In genomic region chrX:73343802-73344201, GRCm38 (mm10) we compare ENCODE assay signal across 9 mouse cellular contexts. TPM values are rescaled to one million over a fixed set of nuclear protein-coding genes. Genes with fewer than 3 reads are reported as not detected.
DNase-seq lines count a peak whose midpoint lies in the region; ATAC-seq lines count a peak whose summit lies in the region.
"Had no signal": no experiment of that assay in that cellular context is flagged by ENCODE, and none has a peak within 500 bp of the region (broad histone marks: within the 10 kb centered on the region; RNA-seq: fewer than 3 reads in every experiment).

No protein-coding gene starts in this region.

- 47% methylated on average over 1 of the region's 1 CpGs for WGBS in lung, embryonic 15.5 days
- WGBS in forebrain, embryonic 11.5 days = 93% methylated on average over 1 of the region's 1 CpGs
- WGBS in liver, embryonic 12.5 days (ENCODE audit: insufficient replicate concordance) = 19% methylated on average over 1 of the region's 1 CpGs
- WGBS in stomach, embryonic 15.5 days = 63% methylated on average over 1 of the region's 1 CpGs

- H3K4me2 ChIP-seq in lung, embryonic 15.5 days = peak overlapping the region; percentile 58
- H3K4me2 ChIP-seq in forebrain, embryonic 11.5 days (ENCODE audit: low read depth, low read length, severe bottlenecking) = peak overlapping the region; percentile 5; the same call in 1 of the 2 replicates
- H3K4me2 ChIP-seq in liver, embryonic 12.5 days = peak overlapping the region; percentile 74
- H3K4me2 ChIP-seq in stomach, embryonic 15.5 days = peak overlapping the region; percentile 51

- 0 out of 2 replicates have a peak, but pooled peaks cover 4% of the 10 kb centered on the region for H3K4me1 ChIP-seq in lung, embryonic 15.5 days
- no peaks in the 10 kb centered on the region; the same call in 1 of the 2 replicates for H3K4me1 ChIP-seq in forebrain, embryonic 11.5 days (replicated peaks; ENCODE audit: control insufficient read depth, insufficient read depth, low read length)
- H3K4me1 ChIP-seq in liver, embryonic 12.5 days = peaks cover 25% of the 10 kb centered on the region; the same call in 1 of the 2 replicates
- H3K4me1 ChIP-seq in stomach, embryonic 15.5 days = no peaks in the 10 kb centered on the region

- no peak for DNase-seq in lung, postnatal 10 days
- no peak for DNase-seq in forebrain, embryonic 11.5 days (ENCODE audit: low spot score)
- no peak for DNase-seq in adrenal gland, postnatal 25 days
- no peak for DNase-seq in ovary, postnatal 36 days (ENCODE audit: low spot score)

- no peaks in the 10 kb centered on the region for H3K9me3 ChIP-seq in lung, embryonic 15.5 days
- no peaks in the 10 kb centered on the region for H3K9me3 ChIP-seq in forebrain, embryonic 11.5 days (ENCODE audit: control insufficient read depth, low read length)
- H3K9me3 ChIP-seq in liver, embryonic 12.5 days (replicated peaks) = no peaks in the 10 kb centered on the region
- no peaks in the 10 kb centered on the region for H3K9me3 ChIP-seq in stomach, embryonic 15.5 days

- no peak overlapping the region for H3K9ac ChIP-seq in lung, embryonic 15.5 days
- no peak overlapping the region for H3K9ac ChIP-seq in forebrain, embryonic 11.5 days (ENCODE audit: low read length)
- no peak overlapping the region for H3K9ac ChIP-seq in liver, embryonic 12.5 days
- no peak overlapping the region for H3K9ac ChIP-seq in stomach, embryonic 15.5 days

- H3K27ac ChIP-seq in lung, embryonic 15.5 days = no peak overlapping the region
- no peak overlapping the region for H3K27ac ChIP-seq in forebrain, embryonic 11.5 days (ENCODE audit: low read depth, low read length)
- H3K27ac ChIP-seq in liver, embryonic 12.5 days = no peak overlapping the region
- no peak overlapping the region for H3K27ac ChIP-seq in stomach, embryonic 15.5 days

- H3K27me3 ChIP-seq in lung, embryonic 15.5 days = no peaks in the 10 kb centered on the region
- no peaks in the 10 kb centered on the region for H3K27me3 ChIP-seq in forebrain, embryonic 11.5 days (ENCODE audit: control insufficient read depth, insufficient read depth, low read length)
- peaks cover 9% of the 10 kb centered on the region for H3K27me3 ChIP-seq in liver, embryonic 12.5 days (replicated peaks)
- H3K27me3 ChIP-seq in stomach, embryonic 15.5 days (replicated peaks) = no peaks in the 10 kb centered on the region

- no peaks in the 10 kb centered on the region for H3K36me3 ChIP-seq in lung, embryonic 15.5 days
- H3K36me3 ChIP-seq in forebrain, embryonic 11.5 days (ENCODE audit: control insufficient read depth, insufficient read depth, low read length) = no peaks in the 10 kb centered on the region
- peaks cover 4% of the 10 kb centered on the region; the same call in 1 of the 2 replicates for H3K36me3 ChIP-seq in liver, embryonic 12.5 days
- H3K36me3 ChIP-seq in stomach, embryonic 15.5 days = no peaks in the 10 kb centered on the region

- peak overlapping the region; percentile 66 for H3K4me3 ChIP-seq in lung, embryonic 15.5 days
- peak overlapping the region; percentile 41; the same call in 1 of the 2 replicates for H3K4me3 ChIP-seq in forebrain, embryonic 11.5 days (ENCODE audit: low read depth, low read length)
- H3K4me3 ChIP-seq in liver, embryonic 12.5 days = no peak overlapping the region
- no peak overlapping the region for H3K4me3 ChIP-seq in stomach, embryonic 15.5 days (replicated peaks)

- no peak for ATAC-seq in lung, embryonic 15.5 days (ENCODE audit: borderline replicate concordance, extremely low read depth, low FRiP score, low TSS enrichment)
- no peak for ATAC-seq in forebrain, embryonic 11.5 days (replicated peaks; ENCODE audit: low FRiP score)
- ATAC-seq in liver, embryonic 12.5 days = peak; percentile 58
- no peak for ATAC-seq in stomach, embryonic 15.5 days (ENCODE audit: insufficient read depth, low FRiP score, low read depth)

RNA-seq across cellular contexts. Expression of gene Zfp275, which starts 1.4 kb away (rescaled TPM):
- polyA plus RNA-seq in lung, embryonic 15.5 days (2015; fragmentation: Nextera tagmentation; extraction: Ambion mirVana) = 13.3 and 13.5 TPM in 2 replicates
- polyA plus RNA-seq in forebrain, embryonic 11.5 days (2014; fragmentation: Nextera tagmentation; extraction: Ambion mirVana) = 16.9 and 21.0 TPM in 2 replicates
- polyA plus RNA-seq in liver, embryonic 12.5 days (2016; fragmentation: Nextera tagmentation; extraction: Ambion mirVana) = 4.0 and 4.4 TPM in 2 replicates
- 11.2 and 11.8 TPM in 2 replicates for polyA plus RNA-seq in stomach, embryonic 15.5 days (2015; fragmentation: Nextera tagmentation; extraction: Ambion mirVana)
- 23.0 and 27.0 TPM in 2 replicates for total RNA-seq in adrenal gland, postnatal 25 days (2021)

RNA-seq across cellular contexts. Expression of gene Gm45015, which starts 7.2 kb away (rescaled TPM):
- not detected in 2 replicates for polyA plus RNA-seq in lung, embryonic 15.5 days (2015; fragmentation: Nextera tagmentation; extraction: Ambion mirVana)
- polyA plus RNA-seq in forebrain, embryonic 11.5 days (2014; fragmentation: Nextera tagmentation; extraction: Ambion mirVana) = not detected in 2 replicates
- not detected in 2 replicates for polyA plus RNA-seq in liver, embryonic 12.5 days (2016; fragmentation: Nextera tagmentation; extraction: Ambion mirVana)
- polyA plus RNA-seq in stomach, embryonic 15.5 days (2015; fragmentation: Nextera tagmentation; extraction: Ambion mirVana) = not detected in 2 replicates
- not detected in 2 replicates for total RNA-seq in adrenal gland, postnatal 25 days (2021)
- total RNA-seq: layer of hippocampus, postnatal 14 days; monocyte, adult 5-6 weeks had no signal

RNA-seq across cellular contexts. Expression of gene Xlr5a, which starts 51.0 kb away (rescaled TPM):
- 0.17 TPM in 1 of 2 replicates, not detected in the other for polyA plus RNA-seq in lung, embryonic 15.5 days (2015; fragmentation: Nextera tagmentation; extraction: Ambion mirVana)
- polyA plus RNA-seq in forebrain, embryonic 11.5 days (2014; fragmentation: Nextera tagmentation; extraction: Ambion mirVana) = not detected in 2 replicates
- not detected in 2 replicates for polyA plus RNA-seq in liver, embryonic 12.5 days (2016; fragmentation: Nextera tagmentation; extraction: Ambion mirVana)
- polyA plus RNA-seq in stomach, embryonic 15.5 days (2015; fragmentation: Nextera tagmentation; extraction: Ambion mirVana) = not detected in 2 replicates
- 0.24 TPM in 1 of 2 replicates, not detected in the other for total RNA-seq in adrenal gland, postnatal 25 days (2021)
- total RNA-seq: layer of hippocampus, postnatal 14 days; monocyte, adult 5-6 weeks had no signal

RNA-seq across cellular contexts. Expression of gene Xlr5c, which starts 51.0 kb away (rescaled TPM):
- polyA plus RNA-seq in lung, embryonic 15.5 days (2015; fragmentation: Nextera tagmentation; extraction: Ambion mirVana) = not detected in 2 replicates
- not detected in 2 replicates for polyA plus RNA-seq in forebrain, embryonic 11.5 days (2014; fragmentation: Nextera tagmentation; extraction: Ambion mirVana)
- polyA plus RNA-seq in liver, embryonic 12.5 days (2016; fragmentation: Nextera tagmentation; extraction: Ambion mirVana) = not detected in 2 replicates
- not detected in 2 replicates for polyA plus RNA-seq in stomach, embryonic 15.5 days (2015; fragmentation: Nextera tagmentation; extraction: Ambion mirVana)
- total RNA-seq in adrenal gland, postnatal 25 days (2021) = not detected in 2 replicates
- total RNA-seq: layer of hippocampus, postnatal 14 days; monocyte, adult 5-6 weeks had no signal

RNA-seq across cellular contexts. Expression of gene Gm18336, which starts 54.7 kb away (rescaled TPM):
- not detected in 2 replicates for polyA plus RNA-seq in lung, embryonic 15.5 days (2015; fragmentation: Nextera tagmentation; extraction: Ambion mirVana)
- polyA plus RNA-seq in forebrain, embryonic 11.5 days (2014; fragmentation: Nextera tagmentation; extraction: Ambion mirVana) = not detected in 2 replicates
- polyA plus RNA-seq in liver, embryonic 12.5 days (2016; fragmentation: Nextera tagmentation; extraction: Ambion mirVana) = not detected in 2 replicates
- not detected in 2 replicates for polyA plus RNA-seq in stomach, embryonic 15.5 days (2015; fragmentation: Nextera tagmentation; extraction: Ambion mirVana)
- not detected in 2 replicates for total RNA-seq in adrenal gland, postnatal 25 days (2021)
- total RNA-seq: layer of hippocampus, postnatal 14 days; monocyte, adult 5-6 weeks had no signal

Comparison
In these comparisons a context has a peak if more than half of its experiments do, and no peak if none do; other contexts are left out.
1. H3K4me2 ChIP-seq: peak in every context shown above with its lines; median percentile 74 in liver, embryonic 12.5 days; 58 in lung, embryonic 15.5 days; 51 in stomach, embryonic 15.5 days; 5 in forebrain, embryonic 11.5 days.
2. H3K4me3 ChIP-seq: peak in lung, embryonic 15.5 days (single experiment) and forebrain, embryonic 11.5 days (single experiment); none in liver, embryonic 12.5 days (single experiment) and stomach, embryonic 15.5 days (single experiment).